Mouse (Mus musculus) heart, adult 2 months (tissue): ENCODE measurements around the gene Tmem247.

ENCODE experiments used
- CTCF ChIP-seq: fragments of 200-600 bp; IDR thresholded peaks from 2 replicates; pipeline ENCODE4 v1.8.1; 2022; ENCODE audit warnings: antibody characterized with exemption, mild to moderate bottlenecking, moderate library complexity
- EP300 ChIP-seq: fragments of 200-500 bp; IDR thresholded peaks from 2 replicates; pipeline ENCODE4 v1.6.1; 2011; ENCODE audit warnings: low read depth, low read length, control low read depth; ENCODE audit not compliant: insufficient read depth
- POLR2A ChIP-seq: fragments of 200-500 bp; IDR thresholded peaks from 2 replicates; pipeline ENCODE4 v1.6.1; 2011; ENCODE audit warnings: mild to moderate bottlenecking, low read depth, low read length, control low read depth; ENCODE audit not compliant: insufficient read depth

DNA sequence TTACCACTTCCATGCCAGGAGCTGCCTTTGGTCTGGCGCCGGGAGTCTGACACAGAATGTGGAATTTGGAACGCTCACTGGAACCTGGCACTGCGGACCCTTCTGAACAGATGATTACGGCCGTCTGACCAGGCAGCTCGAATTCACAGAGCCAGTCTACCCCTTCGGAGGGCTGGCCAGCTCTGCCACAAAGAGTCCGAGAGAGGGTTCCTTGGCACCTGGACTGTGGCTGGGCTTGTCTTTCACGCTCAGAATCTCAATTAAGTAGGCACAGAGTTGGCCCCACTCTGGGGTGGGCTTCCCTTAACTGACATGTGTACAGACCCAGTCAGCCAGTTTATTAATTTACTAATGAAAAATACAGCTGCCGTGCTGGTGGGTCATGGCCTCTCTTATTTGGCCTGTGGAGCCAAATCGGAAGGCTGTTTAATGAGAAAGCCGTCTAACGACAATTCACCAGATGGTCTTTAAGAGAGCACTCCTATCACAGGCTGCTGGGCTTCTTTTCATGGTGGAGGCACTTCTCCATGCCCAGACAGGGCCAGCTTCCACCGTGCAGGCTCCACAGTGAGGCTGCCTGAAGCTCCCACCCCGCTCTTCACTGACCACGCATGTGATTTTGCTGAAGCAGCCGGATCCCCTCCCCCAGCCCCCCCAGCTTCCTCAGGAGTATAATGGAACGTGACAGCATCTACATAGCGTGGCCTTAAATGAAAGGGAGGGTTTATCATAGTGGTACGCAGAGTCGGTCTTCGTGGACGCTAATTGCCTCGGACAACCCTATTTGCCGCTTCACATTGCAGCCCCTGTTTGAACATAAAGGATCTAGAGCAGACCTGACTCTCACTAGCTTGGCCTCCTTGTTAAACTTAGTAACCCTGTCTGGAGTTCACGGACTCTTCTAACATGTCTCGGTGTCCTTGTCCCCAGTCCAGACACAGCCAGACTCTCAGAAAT is 31.0 kb downstream of the Tmem247 start, which contains the start of gene Atp6v1e2:
- TF ChIP-seq CTCF (no peak), POLR2A (no peak), EP300 (no peak)
